Mouse (Mus musculus): ENCODE data around the gene Gm4565. TPM values are rescaled to one million over a fixed set of nuclear protein-coding genes. Genes with fewer than 3 reads are reported as not detected.
"Not testable (repeated sequence)": the region's sequence is repeated elsewhere in the genome, so short reads cannot be mapped to it uniquely, and the experiment has no call there.

Gm4565 gene
- not detected in 2 replicates for polyA plus RNA-seq (2016; fragmentation: Nextera tagmentation; extraction: Ambion mirVana)

DNA sequence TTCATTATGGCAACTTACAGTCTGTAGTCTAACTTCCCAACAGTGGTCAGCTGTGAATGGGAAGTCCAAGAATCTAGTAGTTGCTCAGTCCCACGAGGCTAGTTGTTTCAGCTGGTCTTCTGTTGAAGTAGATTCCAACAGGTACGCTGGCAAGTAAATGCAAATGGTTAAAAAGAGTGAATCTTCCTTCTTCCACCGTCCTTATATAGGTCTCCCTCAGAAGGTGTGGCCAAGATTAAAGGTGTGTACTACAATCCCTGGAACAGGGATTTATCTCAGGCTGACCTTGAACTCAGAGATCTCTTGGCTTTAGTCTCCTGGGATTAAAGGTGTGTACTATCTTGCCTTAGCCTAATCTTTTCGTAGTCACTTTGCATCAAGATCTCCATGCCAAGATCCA is at the start of gene Gm4565:
TSS of gene Gm4565 (minus strand) at position 101 of the 400 bp plus-strand sequence.
- ATAC-seq (ENCODE audit: low FRiP score, low read depth); H3K9ac ChIP-seq (replicated peaks); H3K27ac ChIP-seq (replicated peaks); H3K4me2 ChIP-seq (replicated peaks); H3K27me3 ChIP-seq; H3K4me1 ChIP-seq; H3K9me3 ChIP-seq; H3K4me3 ChIP-seq; H3K36me3 ChIP-seq: not testable (repeated sequence)
- 61% methylated on average over 2 of the region's 4 CpGs for WGBS

DNA sequence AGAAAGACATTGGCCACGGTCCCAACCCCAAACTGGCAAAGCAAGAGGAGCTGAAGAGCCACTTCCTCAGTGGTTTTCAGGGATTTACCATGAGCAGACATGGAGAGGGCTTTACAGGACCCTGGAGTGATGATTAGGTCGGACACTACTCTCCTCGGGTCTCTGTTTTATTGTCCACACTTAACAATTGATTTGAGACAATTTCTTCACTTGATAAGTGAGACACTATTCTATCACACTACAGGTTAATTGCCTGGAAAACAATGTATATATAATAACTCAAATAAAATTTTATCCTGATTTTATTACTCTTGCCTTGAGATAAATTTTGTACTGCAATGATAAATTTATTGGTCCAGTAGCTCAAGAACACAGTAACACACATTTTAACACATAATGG is 22.7 kb downstream of the Gm4565 start, which contains the start of gene Gm4201:
TSS of gene Gm4201 (minus strand) at position 101 of the 400 bp plus-strand sequence.
- H3K36me3 ChIP-seq; H3K4me2 ChIP-seq (replicated peaks); ATAC-seq (ENCODE audit: low FRiP score, low read depth); H3K4me1 ChIP-seq; H3K27me3 ChIP-seq; H3K9ac ChIP-seq (replicated peaks); H3K4me3 ChIP-seq; H3K27ac ChIP-seq (replicated peaks); H3K9me3 ChIP-seq: not testable (repeated sequence)
- no CpG with 5 or more reads among the region's 3 CpGs for WGBS

DNA sequence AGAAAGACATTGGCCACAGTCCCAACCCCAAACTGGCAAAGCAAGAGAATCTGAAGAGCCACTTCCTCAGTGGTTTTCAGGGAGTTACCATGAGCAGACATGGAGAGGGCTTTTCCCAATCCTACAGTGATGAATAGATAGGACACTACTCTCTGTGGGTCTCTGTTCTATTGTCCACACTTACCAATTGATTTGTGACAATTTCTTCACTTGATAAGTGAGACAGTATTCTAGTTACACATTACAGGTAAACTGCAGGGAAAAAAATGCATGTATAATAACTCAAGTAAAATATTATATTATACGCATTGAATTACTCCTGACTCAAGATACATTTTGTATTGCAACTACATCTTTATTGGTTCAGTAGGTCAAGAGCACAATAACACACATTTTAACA is 53.1 kb downstream of the Gm4565 start, which contains the start of gene Gm8677:
TSS of gene Gm8677 (minus strand) at position 101 of the 400 bp plus-strand sequence.
- no CpG with 5 or more reads among the region's 1 CpGs for WGBS
- not testable (repeated sequence) for H3K36me3 ChIP-seq; ATAC-seq (ENCODE audit: low FRiP score, low read depth); H3K4me3 ChIP-seq; H3K9me3 ChIP-seq; H3K27ac ChIP-seq (replicated peaks); H3K4me2 ChIP-seq (replicated peaks); H3K9ac ChIP-seq (replicated peaks); H3K27me3 ChIP-seq; H3K4me1 ChIP-seq

Other genes with a start within 250 kb of the Gm4565 start
- gene Gm8660, start 217.1 kb downstream of the Gm4565 start, polyA plus RNA-seq (2016; fragmentation: Nextera tagmentation; extraction: Ambion mirVana) = not detected in 2 replicates
- gene Vmn1r148, start 174.5 kb downstream of the Gm4565 start, polyA plus RNA-seq (2016; fragmentation: Nextera tagmentation; extraction: Ambion mirVana) = not detected in 2 replicates
- not detected in 2 replicates for gene Vmn1r149, start 149.9 kb downstream of the Gm4565 start, polyA plus RNA-seq (2016; fragmentation: Nextera tagmentation; extraction: Ambion mirVana)
- not detected in 2 replicates for gene Gm10665, start 124.1 kb downstream of the Gm4565 start, polyA plus RNA-seq (2016; fragmentation: Nextera tagmentation; extraction: Ambion mirVana)
- not detected in 2 replicates for gene Vmn1r151, start 88.4 kb downstream of the Gm4565 start, polyA plus RNA-seq (2016; fragmentation: Nextera tagmentation; extraction: Ambion mirVana)
- gene Vmn1r152, start 65.2 kb downstream of the Gm4565 start, polyA plus RNA-seq (2016; fragmentation: Nextera tagmentation; extraction: Ambion mirVana) = not detected in 2 replicates
- not detected in 2 replicates for gene Gm8677, start 53.2 kb downstream of the Gm4565 start, polyA plus RNA-seq (2016; fragmentation: Nextera tagmentation; extraction: Ambion mirVana)
- gene Gm4201, start 22.8 kb downstream of the Gm4565 start, polyA plus RNA-seq (2016; fragmentation: Nextera tagmentation; extraction: Ambion mirVana) = not detected in 2 replicates
- not detected in 2 replicates for gene Vmn1r155, start 69.9 kb upstream of the Gm4565 start, polyA plus RNA-seq (2016; fragmentation: Nextera tagmentation; extraction: Ambion mirVana)
- not detected in 2 replicates for gene Gm8693, start 104.2 kb upstream of the Gm4565 start, polyA plus RNA-seq (2016; fragmentation: Nextera tagmentation; extraction: Ambion mirVana)
- gene Gm4567, start 131.6 kb upstream of the Gm4565 start, polyA plus RNA-seq (2016; fragmentation: Nextera tagmentation; extraction: Ambion mirVana) = not detected in 2 replicates
- gene Vmn1r157, start 173.6 kb upstream of the Gm4565 start, polyA plus RNA-seq (2016; fragmentation: Nextera tagmentation; extraction: Ambion mirVana) = not detected in 2 replicates
- gene Vmn1r158, start 202.7 kb upstream of the Gm4565 start, polyA plus RNA-seq (2016; fragmentation: Nextera tagmentation; extraction: Ambion mirVana) = not detected in 2 replicates